Mouse (Mus musculus): ENCODE measurements around the gene Pkdrej.
"Not testable (repeated sequence)": the region's sequence is repeated elsewhere in the genome, so short reads cannot be mapped to it uniquely, and the experiment has no call there.

Gene Pkdrej

GRCm38 (mm10) chr15:85810462-85810805, 11.1 kb downstream of the Pkdrej start:
- DNase-seq (ENCODE audit: low read depth, low spot score), result no peak

DNA sequence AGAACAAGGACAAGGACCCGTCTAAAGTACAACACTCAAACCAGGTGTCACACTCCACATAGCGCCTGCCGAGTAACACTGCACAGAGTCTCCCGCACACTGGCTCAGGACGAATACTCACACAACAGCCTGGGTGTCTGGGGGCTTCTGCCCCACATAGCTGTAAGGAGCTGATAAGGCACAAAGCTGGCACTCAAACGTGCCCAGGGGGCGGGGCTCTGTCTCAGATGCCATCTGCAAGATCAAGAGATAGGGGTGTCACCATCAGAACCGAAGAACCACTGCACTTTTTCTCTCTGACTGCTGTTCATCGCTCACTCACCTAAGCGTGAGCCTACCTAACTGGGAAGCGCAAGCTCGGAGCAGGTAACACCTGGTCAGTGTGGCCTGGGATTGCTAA, 12.4 kb downstream of the Pkdrej start:
- DNase-seq (ENCODE audit: low read depth, low spot score), result no peak

- DNase-seq (ENCODE audit: low read depth, low spot score), result no peak
Observed at GRCm38 (mm10) chr15:85808434-85808833, 13.1 kb downstream of the Pkdrej start.

GRCm38 (mm10) chr15:85808031-85808430, 13.5 kb downstream of the Pkdrej start:
- DNase-seq (ENCODE audit: low read depth, low spot score), result no peak

- DNase-seq (ENCODE audit: low read depth, low spot score), result no peak
Observed at GRCm38 (mm10) chr15:85807404-85807803, 14.1 kb downstream of the Pkdrej start.

DNA sequence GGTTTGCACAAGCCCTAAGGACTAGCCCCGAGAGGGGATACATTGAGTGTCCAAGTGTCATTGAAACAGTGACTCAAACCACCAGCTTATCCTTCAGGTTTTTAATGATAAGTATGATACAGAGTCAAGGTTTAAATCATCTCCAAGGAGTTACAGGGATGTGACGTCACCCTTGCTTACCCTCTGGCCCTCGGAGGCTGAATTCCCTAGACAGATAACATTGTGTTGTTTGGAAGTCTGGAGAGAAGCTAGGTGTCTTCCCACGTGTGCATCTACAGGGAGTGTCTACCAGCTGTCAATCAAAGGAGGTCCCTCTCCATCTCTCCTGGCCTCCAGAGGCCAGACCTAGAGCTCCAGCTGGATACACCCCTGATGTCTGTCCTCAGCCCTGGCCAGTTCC, 14.6 kb downstream of the Pkdrej start:
- no peak for DNase-seq (ENCODE audit: low read depth, low spot score)

DNA sequence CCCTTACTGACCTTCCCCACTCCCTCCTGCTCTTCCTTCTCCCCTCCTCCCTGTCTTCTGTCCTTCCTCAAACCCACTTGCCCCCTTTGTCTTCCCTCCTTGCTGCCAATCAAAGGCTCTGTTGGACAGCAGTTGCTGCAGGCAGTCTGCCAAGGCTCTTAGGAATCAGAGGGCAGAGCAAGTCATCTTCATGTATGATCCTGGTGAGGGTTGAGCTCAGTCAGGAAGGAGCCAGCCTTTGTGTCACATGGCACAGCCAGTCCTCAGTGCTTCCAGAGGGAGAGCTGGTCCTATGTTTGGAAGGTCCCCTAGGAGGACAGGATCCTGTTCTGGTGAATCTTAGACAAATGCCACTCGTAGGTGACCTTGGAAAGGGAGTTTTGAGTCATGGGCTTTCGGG, 18.6 kb downstream of the Pkdrej start:
- DNase-seq (ENCODE audit: low read depth, low spot score), result no peak

DNA sequence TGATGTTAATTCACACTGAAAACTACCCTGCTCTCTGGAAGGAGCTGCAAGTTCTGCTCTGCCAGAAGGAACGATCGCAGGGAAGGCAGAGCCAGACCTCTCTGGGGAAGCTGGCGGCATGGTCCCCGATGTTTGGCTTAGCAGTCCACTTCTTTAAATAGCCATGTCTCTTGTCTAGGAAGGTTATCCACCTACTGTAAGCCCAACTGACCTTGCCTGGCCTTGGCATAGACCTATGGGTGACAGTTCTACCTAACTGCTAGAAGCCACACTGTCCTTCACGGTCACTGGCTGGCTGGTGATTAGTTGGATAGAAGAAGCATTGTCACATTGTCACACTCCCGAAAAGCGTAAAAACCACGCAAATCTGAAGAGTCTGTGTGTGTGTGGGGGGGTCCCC, 22.9 kb downstream of the Pkdrej start:
- DNase-seq (ENCODE audit: low read depth, low spot score), result no peak

- peak; percentile 89 for DNase-seq (ENCODE audit: low read depth, low spot score)
Observed at GRCm38 (mm10) chr15:85795516-85795915, 26.0 kb downstream of the Pkdrej start.

DNA sequence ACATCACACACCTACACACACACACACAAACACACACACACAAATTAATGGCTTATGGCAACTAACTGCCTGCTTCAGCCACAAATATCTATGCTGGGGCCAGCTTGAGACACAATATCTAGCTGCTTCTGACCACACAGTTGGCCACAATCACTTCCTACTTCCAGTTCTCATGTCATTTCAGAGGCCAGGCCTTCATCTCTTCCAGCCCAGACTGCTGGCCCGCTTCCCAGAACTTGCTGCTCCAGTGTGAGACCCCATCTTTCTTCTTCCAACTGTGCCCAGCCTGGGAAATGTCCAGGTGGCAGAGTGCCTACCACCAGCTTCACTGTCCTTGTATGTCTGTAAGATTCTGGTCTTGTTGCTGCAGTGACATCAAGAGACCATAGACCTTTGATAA, 28.7 kb downstream of the Pkdrej start:
- DNase-seq (ENCODE audit: low read depth, low spot score), result no peak

GRCm38 (mm10) chr15:85791449-85791848, 30.1 kb downstream of the Pkdrej start:
- no peak for DNase-seq (ENCODE audit: low read depth, low spot score)

- no peak for DNase-seq (ENCODE audit: low read depth, low spot score)
Observed at GRCm38 (mm10) chr15:85788633-85789032, 32.9 kb downstream of the Pkdrej start.

- DNase-seq (ENCODE audit: low read depth, low spot score), result no peak
Observed at GRCm38 (mm10) chr15:85788051-85788450, 33.5 kb downstream of the Pkdrej start.

DNA sequence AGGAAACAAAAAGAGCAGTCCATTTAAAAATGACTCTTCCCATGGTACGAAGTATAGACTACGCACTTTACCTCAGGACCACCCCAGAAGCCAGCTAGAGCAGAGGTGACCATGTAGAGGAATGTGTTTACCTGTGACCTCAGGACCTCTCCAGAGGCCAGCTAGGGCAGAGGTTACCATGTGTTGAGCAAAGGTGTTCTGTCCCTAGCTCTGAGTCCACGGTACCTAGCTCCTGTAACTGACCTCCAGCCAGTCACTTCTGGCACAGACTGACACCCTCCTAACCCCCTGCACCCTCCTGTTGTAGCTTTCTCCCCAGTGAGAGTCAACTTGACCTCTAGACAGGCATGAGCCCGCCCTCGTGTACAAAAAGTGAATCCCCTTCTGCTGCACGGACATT, 34.1 kb downstream of the Pkdrej start:
- no peak for DNase-seq (ENCODE audit: low read depth, low spot score)

- DNase-seq (ENCODE audit: low read depth, low spot score), result no peak
Observed at GRCm38 (mm10) chr15:85786711-85787110, 34.8 kb downstream of the Pkdrej start.

DNA sequence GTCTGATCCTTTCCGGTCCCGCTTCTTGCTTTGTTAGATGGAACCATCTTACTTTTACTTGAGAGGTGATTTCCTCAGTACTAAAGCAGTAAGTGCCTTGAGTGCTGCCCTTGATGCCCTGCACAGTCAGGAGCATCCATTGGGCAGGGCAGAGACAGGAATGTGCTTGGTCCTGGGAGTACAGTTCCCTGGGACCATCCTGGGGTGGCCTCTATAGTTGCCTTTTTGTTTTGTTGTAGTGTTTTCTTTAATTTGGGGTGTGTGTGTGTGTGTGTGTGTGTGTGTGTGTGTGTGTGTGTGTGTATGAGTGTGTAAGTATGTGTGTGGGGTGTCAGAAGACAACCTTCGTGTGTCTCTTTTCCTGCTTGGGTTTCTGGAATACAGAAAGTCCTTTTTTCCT, 37.2 kb downstream of the Pkdrej start:
- DNase-seq (ENCODE audit: low read depth, low spot score), result no peak

- peak; percentile 44 for DNase-seq (ENCODE audit: low read depth, low spot score)
Observed at GRCm38 (mm10) chr15:85783146-85783545, 38.4 kb downstream of the Pkdrej start.

DNA sequence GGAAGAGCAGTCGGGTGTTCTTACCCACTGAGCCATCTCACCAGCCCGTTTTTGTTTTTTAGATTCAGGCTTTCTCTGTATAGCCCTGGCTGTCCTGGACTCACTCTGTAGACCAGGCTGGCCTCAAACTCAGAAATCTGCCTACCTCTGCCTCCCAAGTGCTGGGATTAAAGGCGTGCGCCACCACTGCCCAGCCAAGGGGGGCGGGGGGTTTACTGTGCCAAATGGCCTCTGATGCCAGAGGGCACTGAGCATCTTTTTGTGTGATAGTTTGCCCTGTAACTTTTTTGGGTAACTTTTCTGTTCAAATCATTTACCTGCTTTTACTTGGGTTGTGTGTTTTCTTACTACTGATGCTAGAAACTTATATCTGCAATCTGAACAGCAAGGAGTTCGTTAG, 42.6 kb downstream of the Pkdrej start:
- not testable (repeated sequence) for DNase-seq (ENCODE audit: low read depth, low spot score)

DNA sequence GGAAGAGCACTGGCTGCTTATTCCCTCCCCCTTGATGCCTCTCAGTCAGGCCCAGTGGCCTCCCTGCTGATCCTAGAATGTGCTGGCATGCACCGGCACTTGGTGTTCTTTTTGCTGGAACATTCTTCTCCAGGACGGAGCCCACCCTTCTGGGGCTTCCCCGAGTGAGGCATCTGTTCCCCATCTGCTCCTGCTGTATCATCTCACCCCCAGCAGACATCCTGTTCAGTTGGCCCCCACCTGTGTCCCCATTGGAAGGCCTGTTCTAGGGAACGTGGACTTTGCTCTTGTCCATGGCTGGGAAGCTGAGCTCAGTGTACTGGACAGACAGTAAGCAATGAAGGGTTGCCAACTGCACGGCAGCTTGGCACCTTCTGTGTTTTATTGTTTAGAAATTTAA, 44.8 kb downstream of the Pkdrej start:
- DNase-seq (ENCODE audit: low read depth, low spot score), result no peak

GRCm38 (mm10) chr15:85776241-85776640, 45.3 kb downstream of the Pkdrej start:
- DNase-seq (ENCODE audit: low read depth, low spot score), result no peak

- no peak for DNase-seq (ENCODE audit: low read depth, low spot score)
Observed at GRCm38 (mm10) chr15:85775001-85775400, 46.5 kb downstream of the Pkdrej start.

GRCm38 (mm10) chr15:85774419-85774818, 47.1 kb downstream of the Pkdrej start:
- DNase-seq (ENCODE audit: low read depth, low spot score), result no peak

- no peak for DNase-seq (ENCODE audit: low read depth, low spot score)
Observed at GRCm38 (mm10) chr15:85772146-85772740, 49.3 kb downstream of the Pkdrej start.

Data from ZHBTc4 (cell line).